Mouse (Mus musculus) embryonic facial prominence, embryonic 11.5 days (tissue): ENCODE measurements at regions not wholly inside any gene's neighbourhood (a gene's known extent, or its start where the extent isn't known, plus 50 kb on each side); places are given as distances from the start of the nearest gene placed in this dataset.

Experiments used
- ATAC-seq: fragments of 200-750 bp; cut with Nextera tagmentation; replicated peaks from 2 replicates; pipeline ENCODE4 v1.8.0; 2017; ENCODE audit warnings: low read depth; ENCODE audit not compliant: insufficient number of reproducible peaks, low FRiP score, low TSS enrichment
- DNase-seq: peaks from one replicate; pipeline ENCODE4 v3.0.0-alpha.2; 2015; ENCODE audit warnings: low spot score
- H3K27ac ChIP-seq: fragments of 300-500 bp; sonication (generic); replicated peaks from 2 replicates; pipeline ENCODE4 v1.5.1; 2014; ENCODE audit warnings: mild to moderate bottlenecking, low read depth, low read length, control low read depth
- H3K27me3 ChIP-seq: fragments of 300-500 bp; sonication (generic); 2 replicates; pipeline ENCODE4 v1.6.1; 2014; ENCODE audit warnings: mild to moderate bottlenecking, low read length, moderate library complexity, mixed read lengths; ENCODE audit not compliant: control insufficient read depth, insufficient read depth
- H3K36me3 ChIP-seq: fragments of 300-500 bp; sonication (generic); replicated peaks from 2 replicates; pipeline ENCODE4 v1.6.1; 2014; ENCODE audit warnings: low read depth, mild to moderate bottlenecking, low read length, moderate library complexity, mixed read lengths; ENCODE audit not compliant: control insufficient read depth, insufficient read depth
- H3K4me1 ChIP-seq: fragments of 300-500 bp; sonication (generic); 2 replicates; pipeline ENCODE4 v1.6.1; 2014; ENCODE audit warnings: low read length, mixed read lengths; ENCODE audit not compliant: control insufficient read depth, insufficient read depth
- H3K4me2 ChIP-seq: fragments of 300-500 bp; sonication (generic); 2 replicates; pipeline ENCODE4 v1.6.1; 2014; ENCODE audit warnings: low read depth, mild to moderate bottlenecking, control low read depth, low read length, moderate library complexity
- H3K4me3 ChIP-seq: fragments of 300-500 bp; sonication (generic); 2 replicates; pipeline ENCODE4 v1.5.1; 2014; ENCODE audit warnings: low read depth, low read length, control low read depth
- H3K9ac ChIP-seq: fragments of 300-500 bp; sonication (generic); replicated peaks from 2 replicates; pipeline ENCODE4 v1.6.1; 2014; ENCODE audit warnings: mild to moderate bottlenecking, control low read depth, low read length
- H3K9me3 ChIP-seq: fragments of 300-500 bp; sonication (generic); replicated peaks from 2 replicates; pipeline ENCODE4 v1.6.1; 2016; ENCODE audit warnings: mild to moderate bottlenecking, low read length, inconsistent platforms, mixed read lengths; ENCODE audit not compliant: control insufficient read depth
- WGBS: fragments of 180-500 bp; shearing (Covaris S2); extraction: QIAGEN DNeasy Blood & Tissue Kit; methylation state at CpG from one replicate; pipeline ENCODE4 v1.1.7; 2014; 5-methylcytosine and 5-hydroxymethylcytosine counted together

DNA sequence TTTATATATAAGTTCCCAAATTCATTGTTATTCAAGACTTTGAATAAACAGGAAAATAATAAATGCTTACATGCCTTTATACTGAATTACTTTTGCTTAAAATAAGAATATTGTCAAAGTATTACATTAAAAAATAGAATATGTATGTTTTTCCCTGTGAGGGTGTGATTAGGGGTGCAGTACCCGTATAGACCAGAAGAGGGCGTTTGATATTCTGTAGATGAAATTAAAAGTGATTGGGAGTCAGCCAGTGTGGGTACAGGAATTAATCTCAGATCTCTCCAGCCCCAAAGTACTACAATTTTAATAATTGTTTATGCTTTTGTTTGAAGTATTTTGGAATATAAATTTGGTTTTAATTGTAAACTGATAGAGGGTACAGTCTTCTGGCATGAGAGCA is 1678.7 kb upstream of the B3galt2 start:
- H3K4me2 ChIP-seq = no peak overlapping the region
- WGBS = 0% methylated on average over 2 of the region's 2 CpGs
- H3K4me1 ChIP-seq = no peaks in the 10 kb centered on the region

DNA sequence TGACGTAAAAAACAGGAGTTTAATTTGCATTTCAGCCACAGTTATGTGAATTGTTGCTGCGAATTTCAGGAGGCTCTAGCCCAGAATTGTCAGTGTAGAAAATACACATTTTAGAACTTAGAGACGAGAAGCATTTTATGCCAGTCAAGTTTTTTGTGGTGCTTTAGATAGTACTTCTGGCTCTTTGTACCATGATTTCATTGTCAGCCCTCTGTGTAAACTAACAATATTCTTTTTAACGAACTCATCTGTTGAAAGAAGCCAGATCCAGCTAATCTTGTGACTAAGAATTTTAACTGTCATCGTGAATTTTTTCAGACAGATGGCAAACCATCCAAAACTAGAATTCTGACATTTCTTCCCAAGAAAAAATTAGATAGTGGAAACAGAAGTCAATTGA is 1672.3 kb upstream of the B3galt2 start:
- no peak for DNase-seq
- Histone ChIP-seq H3K4me2 (no peak overlapping the region), H3K27me3 (no peaks in the 10 kb centered on the region), H3K9me3 (no peaks in the 10 kb centered on the region), H3K4me1 (no peaks in the 10 kb centered on the region), H3K9ac (no peak overlapping the region), H3K36me3 (no peaks in the 10 kb centered on the region), H3K4me3 (no peak overlapping the region), H3K27ac (no peak overlapping the region)
- no peak for ATAC-seq
- WGBS = 76% methylated on average over 5 of the region's 5 CpGs

More for the DNA sequence above, 1678.7 kb upstream of the B3galt2 start:
- Histone ChIP-seq H3K4me3 (no peak overlapping the region), H3K9ac (no peak overlapping the region), H3K36me3 (no peaks in the 10 kb centered on the region), H3K9me3 (no peaks in the 10 kb centered on the region), H3K27me3 (no peaks in the 10 kb centered on the region), H3K27ac (no peak overlapping the region)
- no peak for ATAC-seq
- peak; percentile 52 for DNase-seq

DNA sequence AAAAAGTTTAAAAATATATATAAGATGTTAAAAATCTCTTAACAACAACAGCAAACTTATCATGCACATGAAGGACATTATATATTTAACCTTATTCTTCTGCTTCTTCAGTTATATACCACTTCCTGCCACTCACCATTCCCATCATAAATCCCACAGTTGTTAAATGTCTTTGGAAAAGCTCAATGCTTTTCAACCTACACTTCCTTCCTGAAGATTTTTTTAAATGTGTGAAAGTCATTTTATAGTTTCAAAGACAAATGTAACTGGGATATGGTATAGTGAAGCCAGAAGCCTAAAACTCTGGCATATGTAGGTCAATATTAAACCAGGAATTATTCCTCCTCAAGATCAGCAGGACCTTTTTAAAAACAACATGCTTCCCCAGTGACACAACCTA is 1666.1 kb upstream of the B3galt2 start:
- Histone ChIP-seq H3K4me2 (no peak overlapping the region), H3K4me3 (no peak overlapping the region), H3K9me3 (no peaks in the 10 kb centered on the region), H3K9ac (no peak overlapping the region), H3K36me3 (no peaks in the 10 kb centered on the region), H3K27me3 (no peaks in the 10 kb centered on the region), H3K4me1 (no peaks in the 10 kb centered on the region), H3K27ac (no peak overlapping the region)
- DNase-seq (no peak), ATAC-seq (no peak)

DNA sequence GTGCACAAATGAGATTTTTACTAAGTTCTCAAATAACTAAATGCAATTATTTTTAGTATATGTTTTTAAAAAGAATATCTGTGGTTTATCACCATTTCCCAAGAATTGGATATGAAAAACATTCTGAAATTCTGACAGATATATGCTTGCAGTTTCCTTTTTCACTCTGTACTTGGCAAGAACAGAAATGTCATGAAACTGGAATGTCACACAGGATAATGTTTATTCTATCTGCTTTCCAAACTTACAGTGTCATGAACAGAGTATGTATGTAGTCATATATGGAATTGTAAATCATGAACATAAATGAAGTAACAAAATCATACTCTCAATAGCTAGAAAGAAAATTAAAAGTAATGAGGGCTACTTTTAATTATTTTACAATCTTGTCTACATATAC is 1640.7 kb upstream of the B3galt2 start:
- H3K9ac ChIP-seq = no peak overlapping the region
- ATAC-seq (no peak), DNase-seq (no peak)
- H3K9me3 ChIP-seq = no peaks in the 10 kb centered on the region
- H3K27me3 ChIP-seq = no peaks in the 10 kb centered on the region
- no peaks in the 10 kb centered on the region for H3K36me3 ChIP-seq
- no peak overlapping the region for H3K4me2 ChIP-seq
- no peak overlapping the region for H3K4me3 ChIP-seq
- H3K4me1 ChIP-seq = no peaks in the 10 kb centered on the region
- no peak overlapping the region for H3K27ac ChIP-seq

DNA sequence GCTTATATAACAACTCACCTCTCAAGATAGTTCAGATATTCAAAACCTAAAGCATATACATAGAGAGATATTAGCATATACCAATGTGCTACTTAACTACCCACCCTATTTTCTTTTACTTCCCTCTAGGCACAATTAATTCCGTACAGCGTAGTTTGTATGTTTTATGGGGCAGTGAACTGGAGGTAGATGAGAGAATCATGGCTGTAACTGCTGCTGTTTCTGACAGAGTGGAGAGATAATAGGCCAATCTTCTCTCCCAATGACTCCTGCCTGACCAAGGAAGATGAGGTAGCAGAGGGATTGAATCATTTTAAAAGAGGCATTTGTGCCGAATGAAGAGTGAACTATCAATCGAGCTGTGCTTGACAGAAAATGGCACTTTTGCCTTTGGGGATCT is 1640.1 kb upstream of the B3galt2 start:
- H3K4me1 ChIP-seq = no peaks in the 10 kb centered on the region
- H3K4me3 ChIP-seq = no peak overlapping the region
- no peaks in the 10 kb centered on the region for H3K27me3 ChIP-seq
- no peak for DNase-seq
- no peaks in the 10 kb centered on the region for H3K9me3 ChIP-seq
- H3K27ac ChIP-seq = no peak overlapping the region
- H3K36me3 ChIP-seq = no peaks in the 10 kb centered on the region
- WGBS = 83% methylated on average over 4 of the region's 4 CpGs
- no peak overlapping the region for H3K4me2 ChIP-seq
- no peak overlapping the region for H3K9ac ChIP-seq
- no peak for ATAC-seq

DNA sequence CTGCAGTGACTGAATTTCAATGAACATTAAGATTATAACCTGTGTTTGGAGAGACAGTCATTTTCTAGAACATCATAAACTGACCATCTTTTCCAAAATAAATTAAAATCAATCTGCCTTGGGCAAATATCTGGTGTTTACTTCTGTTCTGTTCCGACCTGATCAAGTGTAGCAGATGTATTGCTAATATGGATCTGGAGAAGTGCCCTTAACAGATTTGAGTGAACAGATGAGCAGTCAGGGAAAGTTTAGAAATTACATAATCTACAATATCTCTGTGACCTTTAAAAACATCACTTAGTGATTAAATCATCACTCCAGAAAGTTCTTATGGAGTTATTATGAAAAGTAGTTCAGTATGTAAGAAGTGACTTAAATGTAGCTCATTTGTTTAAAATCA is 1634.1 kb upstream of the B3galt2 start:
- H3K9ac ChIP-seq = no peak overlapping the region
- no peak overlapping the region for H3K4me3 ChIP-seq
- no peak overlapping the region for H3K27ac ChIP-seq
- H3K4me1 ChIP-seq = no peaks in the 10 kb centered on the region
- 91% methylated on average over 1 of the region's 1 CpGs for WGBS
- no peak for ATAC-seq
- H3K27me3 ChIP-seq = no peaks in the 10 kb centered on the region
- H3K4me2 ChIP-seq = no peak overlapping the region
- DNase-seq = no peak
- H3K9me3 ChIP-seq = no peaks in the 10 kb centered on the region
- no peaks in the 10 kb centered on the region for H3K36me3 ChIP-seq

DNA sequence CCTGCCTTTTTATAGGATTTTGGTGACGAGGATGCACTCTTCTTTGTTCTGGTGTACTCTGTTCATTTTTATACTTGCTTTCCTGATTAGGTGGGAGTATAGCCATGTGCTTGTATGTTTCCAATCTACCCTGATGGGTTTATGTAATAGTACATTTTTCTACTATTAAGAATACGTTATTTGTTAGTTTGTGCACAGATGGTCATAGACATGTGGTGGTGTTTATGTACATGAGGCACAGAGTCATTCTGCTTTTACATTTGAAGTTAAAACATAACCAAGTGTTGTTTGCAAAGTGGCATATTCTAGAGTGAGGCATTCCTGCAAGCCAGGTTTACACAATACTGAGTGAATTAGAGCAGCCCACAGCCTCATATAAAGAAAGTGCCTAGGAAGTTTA is 1597.7 kb upstream of the B3galt2 start:
- H3K4me3 ChIP-seq = no peak overlapping the region
- 82% methylated on average over 2 of the region's 2 CpGs for WGBS
- no peak for ATAC-seq

DNA sequence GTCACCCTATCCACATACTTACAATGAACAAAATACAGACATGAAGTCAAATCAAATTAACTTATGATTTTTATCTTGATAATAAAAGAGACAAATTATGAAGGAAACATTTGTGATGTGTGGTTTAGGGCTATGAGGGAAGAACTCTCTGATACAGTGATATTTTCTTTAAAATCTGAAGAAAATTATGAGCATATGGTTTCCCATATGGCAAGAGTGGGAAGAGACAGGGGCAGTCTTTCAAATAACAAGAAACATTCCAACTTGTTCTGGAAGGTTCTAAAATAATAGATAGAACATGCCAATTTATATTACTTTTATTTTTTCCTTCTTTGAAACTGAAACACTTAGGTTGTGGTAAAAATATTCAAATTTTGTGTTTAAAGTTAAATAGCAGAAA is 1585.3 kb upstream of the B3galt2 start:
- Histone ChIP-seq H3K9me3 (no peaks in the 10 kb centered on the region), H3K27me3 (no peaks in the 10 kb centered on the region), H3K4me3 (no peak overlapping the region), H3K27ac (no peak overlapping the region), H3K4me1 (no peaks in the 10 kb centered on the region), H3K4me2 (no peak overlapping the region), H3K36me3 (no peaks in the 10 kb centered on the region), H3K9ac (no peak overlapping the region)
- no peak for ATAC-seq
- DNase-seq = no peak

More for the DNA sequence above, 1597.7 kb upstream of the B3galt2 start:
- Histone ChIP-seq H3K9ac (no peak overlapping the region), H3K4me1 (no peaks in the 10 kb centered on the region), H3K27ac (no peak overlapping the region), H3K9me3 (no peaks in the 10 kb centered on the region), H3K27me3 (no peaks in the 10 kb centered on the region), H3K36me3 (no peaks in the 10 kb centered on the region), H3K4me2 (no peak overlapping the region)
- DNase-seq = no peak
